Mouse (Mus musculus) megakaryocyte-erythroid progenitor cell, adult 5-6 weeks (primary cell): ENCODE results near the gene Pcnt. TPM values are rescaled to one million over a fixed set of nuclear protein-coding genes. Genes with fewer than 3 reads are reported as not detected.

Experiments used
- ATAC-seq: replicated peaks from 2 replicates; pipeline ENCODE4 v1.8.0; 2016; ENCODE audit warnings: mild to moderate bottlenecking, inconsistent platforms; ENCODE audit not compliant: severe bottlenecking, poor library complexity, low FRiP score, low TSS enrichment
- total RNA-seq, 2 experiments: library from RNA; stranded (forward) in 1 of 2; stranded (reverse) in 1 of 2; fragments of 200-1000, 215-1000 nt in 1 of 2; fragments of >200 nt in 1 of 2; fragmentation: Nextera tagmentation in 1 of 2; gene quantifications; 2 replicates each; pipeline ENCODE4 v1.2.3; 2014 to 2017

The Pcnt gene
- total RNA-seq, 2 experiments from 2014 or later, result 60.4 to 71.6 TPM

GRCm38 (mm10) chr10:76425674-76426073 lies 16.9 kb downstream of the Pcnt start:
- ATAC-seq, result no peak

- ATAC-seq, result no peak
Observed at GRCm38 (mm10) chr10:76416811-76417210, 25.8 kb downstream of the Pcnt start.

GRCm38 (mm10) chr10:76408520-76408919 lies 34.1 kb downstream of the Pcnt start:
- ATAC-seq, result no peak

GRCm38 (mm10) chr10:76392596-76392995 lies 50.0 kb downstream of the Pcnt start:
- ATAC-seq, result no peak

- 0 out of 2 replicates have a peak, but pooled peaks have one; percentile 52 for ATAC-seq
Observed at GRCm38 (mm10) chr10:76391786-76392185, 50.8 kb downstream of the Pcnt start.

GRCm38 (mm10) chr10:76391166-76391565 lies 51.4 kb downstream of the Pcnt start:
- ATAC-seq, result no peak

- no peak for ATAC-seq
Observed at GRCm38 (mm10) chr10:76374981-76375380, 67.6 kb downstream of the Pcnt start.

GRCm38 (mm10) chr10:76371736-76372135 lies 70.8 kb downstream of the Pcnt start:
- no peak for ATAC-seq

- ATAC-seq, result no peak
Observed at GRCm38 (mm10) chr10:76368766-76369165, 73.8 kb downstream of the Pcnt start.

- no peak for ATAC-seq
Observed at GRCm38 (mm10) chr10:76363233-76363632, 79.4 kb downstream of the Pcnt start.

GRCm38 (mm10) chr10:76358468-76358867 lies 84.1 kb downstream of the Pcnt start:
- ATAC-seq, result no peak

- no peak for ATAC-seq
Observed at GRCm38 (mm10) chr10:76357286-76357875, 85.2 kb downstream of the Pcnt start.

GRCm38 (mm10) chr10:76354974-76355373 lies 87.6 kb downstream of the Pcnt start:
- 0 out of 2 replicates have a peak, but pooled peaks have one; percentile 36 for ATAC-seq

- no peak for ATAC-seq
Observed at GRCm38 (mm10) chr10:76353986-76354385, 88.6 kb downstream of the Pcnt start.

GRCm38 (mm10) chr10:76351953-76352352 lies 90.6 kb downstream of the Pcnt start:
- no peak for ATAC-seq

- ATAC-seq, result peak; percentile 50; the same call in 1 of the 2 replicates
Observed at GRCm38 (mm10) chr10:76346589-76346988, 96.0 kb downstream of the Pcnt start.

- ATAC-seq, result peak; percentile 57
Observed at GRCm38 (mm10) chr10:76346043-76346491, 96.5 kb downstream of the Pcnt start.

GRCm38 (mm10) chr10:76345540-76345902 lies 97.1 kb downstream of the Pcnt start:
- ATAC-seq, result no peak

GRCm38 (mm10) chr10:76344711-76345539 lies 97.7 kb downstream of the Pcnt start, which contains the start of gene Dip2a:
Dip2a (minus strand) TSS chr10:76345291.
- peak; percentile 90 for ATAC-seq

GRCm38 (mm10) chr10:76334350-76334749 lies 108.2 kb downstream of the Pcnt start:
- ATAC-seq, result no peak

- ATAC-seq, result no peak
Observed at GRCm38 (mm10) chr10:76332040-76332439, 110.5 kb downstream of the Pcnt start.
